Mouse (Mus musculus) liver, embryonic 14.5 days (tissue): ENCODE measurements around the gene Isx. TPM values are rescaled to one million over a fixed set of nuclear protein-coding genes. Genes with fewer than 3 reads are reported as not detected.

Experiments
- ATAC-seq: fragments of 200-750 bp; cut with Nextera tagmentation; 2 replicates; pipeline ENCODE4 v1.8.0; 2017; ENCODE audit warnings: moderate number of reproducible peaks, mild to moderate bottlenecking, moderate library complexity; ENCODE audit not compliant: insufficient read depth
- DNase-seq, 3 experiments: peaks; one replicate each; pipeline ENCODE4 v3.0.0-alpha.2; 2012 to 2013; ENCODE audit warnings: low read depth in 3 of 3, low spot score in 3 of 3
- H3K27ac ChIP-seq: fragments of 300-500 bp; sonication (generic); 2 replicates; pipeline ENCODE4 v1.5.1; 2014; ENCODE audit warnings: moderate library complexity, mild to moderate bottlenecking, control low read depth, inconsistent platforms
- H3K27me3 ChIP-seq: fragments of 300-500 bp; sonication (generic); 2 replicates; pipeline ENCODE4 v1.6.1; 2014; ENCODE audit warnings: mild to moderate bottlenecking, low read length, moderate library complexity; ENCODE audit not compliant: control insufficient read depth, insufficient read depth
- H3K36me3 ChIP-seq: fragments of 300-500 bp; sonication (generic); replicated peaks from 2 replicates; pipeline ENCODE4 v1.6.1; 2014; ENCODE audit warnings: low read depth; ENCODE audit not compliant: control insufficient read depth, insufficient read depth
- H3K4me1 ChIP-seq, 2 experiments: fragments of 200-500 bp in 1 of 2; fragments of 300-500 bp in 1 of 2; sonication (generic) in 1 of 2; replicated peaks; 2 replicates each; pipeline ENCODE4 v1.6.1; 2012 to 2014; ENCODE audit warnings: antibody characterized with exemption in 1 of 2, inconsistent platforms in 1 of 2, low read length in 1 of 2; ENCODE audit not compliant: control insufficient read depth in 2 of 2, insufficient read depth in 2 of 2
- H3K4me2 ChIP-seq: fragments of 300-500 bp; sonication (generic); 2 replicates; pipeline ENCODE4 v1.6.1; 2014; ENCODE audit warnings: low read depth, mild to moderate bottlenecking, control low read depth, moderate library complexity
- H3K4me3 ChIP-seq, 2 experiments: fragments of 200-500 bp in 1 of 2; fragments of 300-500 bp in 1 of 2; sonication (generic) in 1 of 2; 2 replicates each; pipeline ENCODE4 v1.5.1; 2012 to 2014; ENCODE audit warnings: low read depth in 2 of 2, low read length in 2 of 2, mild to moderate bottlenecking in 2 of 2, control low read depth in 1 of 2, inconsistent platforms in 1 of 2, moderate library complexity in 1 of 2; ENCODE audit not compliant: insufficient read depth in 1 of 2
- H3K9ac ChIP-seq: fragments of 300-500 bp; sonication (generic); replicated peaks from 2 replicates; pipeline ENCODE4 v1.6.1; 2014; ENCODE audit warnings: mild to moderate bottlenecking, control low read depth, moderate library complexity
- H3K9me3 ChIP-seq: fragments of 300-500 bp; sonication (generic); 2 replicates; pipeline ENCODE4 v1.6.1; 2016; ENCODE audit warnings: low read length, mixed read lengths; ENCODE audit not compliant: control insufficient read depth
- CTCF ChIP-seq: IDR thresholded peaks from 2 replicates; pipeline ENCODE4 v1.5.1; 2016; ENCODE audit warnings: antibody characterized with exemption, low read depth, control low read depth
- EP300 ChIP-seq: IDR thresholded peaks from 2 replicates; pipeline ENCODE4 v1.6.1; 2016; ENCODE audit warnings: antibody characterized with exemption, low read depth
- WGBS: fragments of 180-500 bp; shearing (Covaris S2); extraction: QIAGEN DNeasy Blood & Tissue Kit; methylation state at CpG from one replicate; pipeline ENCODE4 v1.1.7; 2014; ENCODE audit not compliant: insufficient replicate concordance; 5-methylcytosine and 5-hydroxymethylcytosine counted together
- polyA plus RNA-seq, 2 experiments: library from polyadenylated mRNA; depleted of rRNA in 1 of 2; stranded (reverse) in 1 of 2; unstranded in 1 of 2; fragments of >200 nt; fragmentation: Nextera tagmentation in 1 of 2; extraction: Ambion mirVana in 1 of 2; gene quantifications; 2 replicates each; pipeline versions ENCODE4 v1.2.1 to v1.2.3; 2012 to 2014

The Isx gene
- polyA plus RNA-seq, 2 experiments = not detected

GRCm38 (mm10) chr8:74906333-74906732, 33.4 kb downstream of the Isx start:
- H3K4me1 ChIP-seq = no peaks in the 10 kb centered on the region
- H3K9me3 ChIP-seq = no peaks in the 10 kb centered on the region
- H3K9ac ChIP-seq = no peak overlapping the region
- no peak for ATAC-seq
- WGBS = 50% methylated on average over 1 of the region's 1 CpGs
- no peak overlapping the region for H3K4me2 ChIP-seq
- H3K4me3 ChIP-seq = no peak overlapping the region
- H3K36me3 ChIP-seq = no peaks in the 10 kb centered on the region
- no peak for DNase-seq
- H3K27me3 ChIP-seq = no peaks in the 10 kb centered on the region
- H3K27ac ChIP-seq = no peak overlapping the region
- TF ChIP-seq EP300 (no peak), CTCF (no peak)

GRCm38 (mm10) chr8:74910708-74911107, 37.7 kb downstream of the Isx start:
- TF ChIP-seq EP300 (no peak), CTCF (no peak)
- H3K27ac ChIP-seq = no peak overlapping the region
- no peak for ATAC-seq

GRCm38 (mm10) chr8:74920691-74921421, 47.9 kb downstream of the Isx start:
- Histone ChIP-seq H3K27me3 (no peaks in the 10 kb centered on the region), H3K9ac (no peak overlapping the region), H3K36me3 (no peaks in the 10 kb centered on the region), H3K4me1 (no peaks in the 10 kb centered on the region), H3K9me3 (no peaks in the 10 kb centered on the region), H3K27ac (no peak overlapping the region), H3K4me2 (no peak overlapping the region), H3K4me3 (no peak overlapping the region)
- WGBS = 41% methylated on average over 8 of the region's 8 CpGs
- no peak for ATAC-seq
- TF ChIP-seq EP300 (no peak), CTCF (no peak)
- DNase-seq = no peak

More at GRCm38 (mm10) chr8:74910708-74911107, 37.7 kb downstream of the Isx start:
- H3K9ac ChIP-seq = no peak overlapping the region
- H3K4me2 ChIP-seq = no peak overlapping the region
- no peak for DNase-seq
- no peak overlapping the region for H3K4me3 ChIP-seq
- H3K27me3 ChIP-seq = no peaks in the 10 kb centered on the region
- no peaks in the 10 kb centered on the region for H3K9me3 ChIP-seq
- H3K4me1 ChIP-seq = no peaks in the 10 kb centered on the region
- no peaks in the 10 kb centered on the region for H3K36me3 ChIP-seq
- WGBS = 38% methylated on average over 1 of the region's 1 CpGs

DNA sequence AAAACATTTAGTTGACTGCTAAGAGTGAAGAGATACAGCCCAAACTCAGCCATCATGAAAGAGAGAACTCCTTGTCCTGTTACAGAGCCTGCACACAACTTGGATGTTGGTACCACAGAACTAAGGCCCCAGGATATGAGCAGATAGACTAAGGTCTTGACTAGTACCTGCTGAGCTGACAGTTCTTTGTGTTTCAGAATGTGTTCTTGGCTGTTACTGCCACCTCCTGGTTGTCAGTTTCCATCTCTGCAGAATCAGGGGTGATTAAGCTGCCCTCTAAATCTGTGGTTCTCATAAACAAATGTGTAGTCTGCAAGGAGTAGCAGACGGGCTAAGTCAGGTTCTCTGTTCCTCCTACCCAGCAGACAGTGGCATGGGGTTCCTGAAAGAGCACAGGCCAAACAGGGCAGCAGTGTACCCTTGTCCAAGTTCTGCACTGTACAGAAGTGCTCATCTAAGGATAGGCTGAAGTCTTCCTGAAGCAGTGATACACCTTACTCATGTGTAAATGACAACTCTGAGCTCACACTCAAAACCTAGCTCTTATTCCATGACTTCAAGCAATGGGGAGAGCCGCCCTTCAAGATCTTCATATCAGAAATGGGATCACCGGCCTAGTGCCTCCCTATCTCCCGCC, 49.0 kb downstream of the Isx start:
- whole genome bisulfite sequencing = 52% methylated on average over 4 of the region's 4 CpGs
- Histone ChIP-seq H3K4me2 (no peak overlapping the region), H3K9ac (no peak overlapping the region), H3K27ac (no peak overlapping the region), H3K36me3 (no peaks in the 10 kb centered on the region), H3K4me1 (no peaks in the 10 kb centered on the region), H3K27me3 (no peaks in the 10 kb centered on the region), H3K4me3 (no peak overlapping the region), H3K9me3 (no peaks in the 10 kb centered on the region)
- no peak for ATAC-seq
- no peak for TF ChIP-seq CTCF
- no peak for TF ChIP-seq EP300
- DNase-seq = no peak

GRCm38 (mm10) chr8:74927940-74928339, 55.0 kb downstream of the Isx start:
- no peak for DNase-seq
- no peak for ATAC-seq
- WGBS = 48% methylated on average over 1 of the region's 1 CpGs

More at GRCm38 (mm10) chr8:74927940-74928339, 55.0 kb downstream of the Isx start:
- H3K4me3 ChIP-seq = no peak overlapping the region
- no peaks in the 10 kb centered on the region for H3K4me1 ChIP-seq
- H3K4me2 ChIP-seq = no peak overlapping the region
- no peaks in the 10 kb centered on the region for H3K27me3 ChIP-seq
- H3K27ac ChIP-seq = no peak overlapping the region
- no peak overlapping the region for H3K9ac ChIP-seq
- H3K36me3 ChIP-seq = no peaks in the 10 kb centered on the region
- H3K9me3 ChIP-seq = no peaks in the 10 kb centered on the region
- TF ChIP-seq CTCF (no peak), EP300 (no peak)
